Mouse (Mus musculus): ENCODE measurements around the gene Sh3bgrl2.

- no peak for TF ChIP-seq MYC (IDR thresholded peaks at IDR 0.05; ENCODE audit: low read depth, low read length)
- TF ChIP-seq CTCF (IDR thresholded peaks at IDR 0.05 in 2 of 3, conservative IDR thresholded peaks at IDR 0.05 in 1 of 3; ENCODE audit: control insufficient read depth in 1 of 3, insufficient read depth in 1 of 3, low read depth in 2 of 3, low read length in 3 of 3, poor library complexity in 1 of 3, severe bottlenecking in 1 of 3), result no peak
- TF ChIP-seq BHLHE40 (IDR thresholded peaks at IDR 0.05; ENCODE audit: borderline replicate concordance, low read depth, low read length), result no peak
- no peak for TF ChIP-seq HCFC1 (IDR thresholded peaks at IDR 0.05; ENCODE audit: low read depth, low read length)
- TF ChIP-seq GATA1 (IDR thresholded peaks at IDR 0.05; ENCODE audit: low read depth, low read length), result no peak
- TF ChIP-seq RAD21 (IDR thresholded peaks at IDR 0.05; ENCODE audit: low read depth, low read length), result no peak
Measured at GRCm38 (mm10) chr9:83686511-83687100, 138.5 kb downstream of the Sh3bgrl2 start.

All from MEL (cell line).